Mouse (Mus musculus) ovary, adult 18-20 months (tissue): ENCODE results near the gene Tubg1.

Experiments
- DNase-seq: peaks from one replicate; pipeline ENCODE4 v3.0.0; 2022; ENCODE audit warnings: low spot score, mixed read lengths

The Tubg1 gene

DNA sequence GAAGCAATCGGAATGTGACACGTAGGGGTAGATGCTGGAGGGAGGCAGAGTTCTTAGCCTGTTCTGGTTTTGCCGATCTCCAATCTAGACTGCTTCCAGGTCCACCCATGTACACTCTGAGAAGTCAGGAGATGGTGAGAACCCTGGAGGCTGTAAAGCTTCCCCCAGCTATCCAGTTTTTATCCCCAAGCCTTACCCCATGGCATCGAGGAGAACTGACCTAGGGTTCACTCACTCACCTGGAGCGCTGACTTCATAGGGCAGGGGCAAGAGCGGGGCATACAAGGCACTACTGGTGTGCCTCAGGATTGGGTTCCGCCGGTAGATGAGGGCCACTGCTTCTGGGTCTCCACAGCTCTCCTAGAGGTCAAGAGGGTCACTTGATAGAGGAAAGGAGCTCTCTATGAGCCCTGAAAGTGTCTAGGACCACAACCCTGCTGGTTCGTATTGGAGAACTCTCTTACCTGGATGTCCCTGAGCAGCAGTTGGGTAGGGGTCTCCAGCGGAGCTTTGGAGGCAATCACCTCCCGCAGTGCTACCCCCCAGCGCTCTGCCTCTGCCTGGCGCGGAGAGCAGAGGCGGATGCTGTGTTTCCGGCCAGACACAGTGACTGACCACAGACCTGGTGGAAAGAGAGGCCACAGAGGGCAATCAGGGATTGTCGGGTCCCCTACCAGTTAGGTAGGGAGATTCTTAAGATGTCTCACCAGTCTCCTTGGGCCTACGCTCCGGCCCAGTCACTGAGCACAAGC lies 47.6 kb downstream of the Tubg1 start:
- no peak for DNase-seq

DNA sequence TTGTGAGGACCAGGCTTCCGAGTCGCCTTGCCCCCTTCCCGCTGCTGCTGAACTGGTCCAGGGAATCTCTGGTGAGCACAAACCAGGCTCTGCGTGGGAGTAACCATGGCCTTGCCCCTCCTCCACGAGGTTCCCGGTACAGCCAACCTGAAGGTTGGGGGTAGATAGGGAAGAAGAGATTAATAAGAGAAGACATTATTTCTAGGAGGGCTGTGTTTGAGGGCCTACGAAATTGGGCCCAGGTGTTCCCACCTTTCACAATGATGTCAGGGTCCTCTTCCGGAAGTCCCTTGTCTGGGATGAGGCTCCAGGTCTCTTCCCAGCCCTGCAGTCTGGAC lies 48.2 kb downstream of the Tubg1 start:
- no peak for DNase-seq

DNA sequence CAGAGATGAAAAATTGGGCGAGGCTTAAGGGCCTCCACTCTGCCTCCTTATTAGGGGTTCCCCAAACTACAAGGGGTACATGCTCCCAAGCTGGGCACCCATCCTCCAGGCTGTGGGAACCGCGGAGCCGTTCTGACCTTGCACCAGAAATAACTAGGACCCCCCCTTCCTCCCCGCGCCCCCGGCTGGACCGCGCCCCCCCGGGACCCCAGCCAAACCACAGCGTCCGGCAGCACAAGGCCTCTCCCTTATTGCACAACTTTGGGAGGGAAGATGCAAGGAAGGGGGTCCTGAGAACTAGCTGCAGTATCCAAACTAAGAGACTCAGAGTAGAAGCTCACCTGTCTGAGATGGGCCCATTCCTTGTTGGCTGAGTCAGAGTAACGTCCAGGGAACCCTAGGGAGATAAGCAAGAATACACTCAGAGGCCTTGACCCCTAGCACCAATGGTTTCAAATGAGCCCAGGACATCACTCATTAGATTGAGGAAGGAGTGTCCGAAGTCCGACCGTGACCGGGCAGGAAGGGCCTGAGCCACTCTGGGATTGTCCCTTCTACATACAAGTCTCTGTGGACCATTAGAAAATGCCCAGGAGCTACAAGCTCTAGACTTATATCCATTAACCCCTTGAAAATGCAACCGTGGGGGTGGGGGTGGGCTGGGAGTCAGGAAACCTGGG lies 48.7 kb downstream of the Tubg1 start:
- peak; percentile 73 for DNase-seq

- DNase-seq = no peak
Measured at GRCm38 (mm10) chr11:101169301-101170107, 49.8 kb downstream of the Tubg1 start.

DNA sequence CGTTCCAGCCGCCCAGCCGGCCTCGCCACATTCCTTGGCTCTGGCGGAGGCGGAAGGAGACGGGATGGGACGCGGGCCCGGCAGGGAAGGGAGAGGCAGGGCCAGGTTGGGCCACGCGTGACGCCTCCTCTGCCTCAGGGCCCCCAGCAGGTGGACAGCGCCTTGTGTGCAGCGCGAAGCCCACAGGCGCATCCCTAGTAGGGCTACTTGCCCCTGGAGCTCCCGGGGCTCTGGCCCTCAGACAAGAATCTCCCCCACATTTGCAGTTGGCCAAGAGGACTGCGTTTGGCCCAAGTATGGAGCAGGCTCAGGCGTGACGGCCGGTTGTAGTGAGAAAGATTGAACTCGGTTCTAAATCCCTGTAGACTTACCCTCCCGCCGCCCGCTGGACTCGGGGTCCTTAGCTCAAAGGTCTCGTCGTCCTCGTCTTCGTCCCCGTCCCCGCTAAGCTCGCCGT lies 50.6 kb downstream of the Tubg1 start, which contains the start of gene Cntnap1:
TSS of gene Cntnap1 (plus strand) at position 170 of the 457 bp plus-strand sequence.
- DNase-seq = peak; percentile 62

- DNase-seq = peak; percentile 97
Measured at GRCm38 (mm10) chr11:101170811-101171610, 51.3 kb downstream of the Tubg1 start, which contains the start of gene Plekhh3. Gene Plekhh3 (minus strand): TSS chr11:101171351.

DNA sequence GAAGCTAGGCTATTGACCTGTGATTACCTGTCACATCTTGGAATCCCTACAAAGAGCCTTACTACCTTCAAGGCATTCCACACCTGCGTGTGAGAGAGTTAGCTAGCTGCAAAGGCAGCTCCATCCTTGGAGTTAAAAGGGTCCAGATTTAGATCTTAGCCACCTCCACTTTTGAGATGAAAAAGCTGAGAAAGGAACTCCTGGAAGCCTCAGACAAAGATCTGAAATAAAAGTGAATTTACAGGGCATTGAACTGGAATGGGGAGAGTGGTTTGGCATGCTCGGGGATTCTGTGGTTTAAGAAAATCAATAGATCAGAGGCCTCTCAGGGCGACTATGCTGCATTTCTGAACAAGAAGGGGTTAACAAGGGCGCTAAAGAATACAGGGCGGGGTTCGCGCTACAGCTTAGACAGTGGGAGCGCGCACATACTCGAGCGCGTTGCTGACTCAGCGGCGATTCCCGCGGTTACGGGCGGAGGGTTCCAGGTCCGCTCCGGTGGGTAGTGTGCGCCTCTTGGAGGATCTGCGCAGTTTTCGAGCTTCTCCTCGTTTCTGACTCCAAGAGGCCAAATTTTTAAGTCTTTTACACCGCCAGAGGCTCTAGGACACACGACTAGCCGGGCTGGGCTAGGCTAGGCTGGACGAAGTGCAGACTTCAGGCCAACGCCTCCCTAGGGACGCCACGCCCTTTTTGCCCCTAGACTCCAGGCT lies 52.1 kb downstream of the Tubg1 start:
- DNase-seq = peak; percentile 67

DNA sequence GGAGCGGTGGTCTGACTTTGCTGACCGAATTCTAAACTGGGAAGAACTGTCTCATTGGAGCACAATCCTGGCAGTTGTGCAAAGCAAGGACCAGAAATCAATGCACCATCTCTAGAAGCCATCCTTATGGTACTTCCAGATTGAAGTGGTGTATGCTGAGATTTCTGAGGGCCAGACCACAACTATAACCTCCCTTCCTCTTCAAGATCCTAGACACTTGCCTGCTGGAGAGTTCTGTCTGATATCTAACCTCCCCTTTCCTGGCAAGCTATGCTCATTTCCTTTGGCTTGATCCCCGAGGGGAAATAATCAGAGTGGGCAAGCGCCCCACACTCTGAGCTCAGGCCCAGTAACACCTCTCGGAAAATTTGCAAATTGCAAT lies 52.7 kb downstream of the Tubg1 start:
- no peak for DNase-seq

DNA sequence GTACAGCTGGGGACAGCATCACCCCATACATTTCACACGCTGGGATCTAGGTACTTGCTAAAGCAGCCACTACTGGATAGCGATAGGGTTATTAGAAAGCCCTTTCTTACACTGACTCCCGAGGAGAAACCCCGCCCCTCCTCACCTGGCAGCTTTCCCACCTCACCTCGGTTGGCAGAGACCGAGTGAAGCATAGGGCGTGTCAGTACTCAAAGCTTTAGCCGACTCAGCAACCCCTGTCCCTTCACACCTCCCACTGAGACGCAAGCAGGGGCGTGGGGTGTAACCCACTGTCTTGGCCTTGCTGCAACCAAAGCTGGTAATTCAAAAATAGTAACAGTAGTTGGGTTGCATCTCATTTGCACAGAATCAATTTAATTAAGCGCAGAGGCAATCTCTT lies 53.4 kb downstream of the Tubg1 start:
- DNase-seq = no peak

DNA sequence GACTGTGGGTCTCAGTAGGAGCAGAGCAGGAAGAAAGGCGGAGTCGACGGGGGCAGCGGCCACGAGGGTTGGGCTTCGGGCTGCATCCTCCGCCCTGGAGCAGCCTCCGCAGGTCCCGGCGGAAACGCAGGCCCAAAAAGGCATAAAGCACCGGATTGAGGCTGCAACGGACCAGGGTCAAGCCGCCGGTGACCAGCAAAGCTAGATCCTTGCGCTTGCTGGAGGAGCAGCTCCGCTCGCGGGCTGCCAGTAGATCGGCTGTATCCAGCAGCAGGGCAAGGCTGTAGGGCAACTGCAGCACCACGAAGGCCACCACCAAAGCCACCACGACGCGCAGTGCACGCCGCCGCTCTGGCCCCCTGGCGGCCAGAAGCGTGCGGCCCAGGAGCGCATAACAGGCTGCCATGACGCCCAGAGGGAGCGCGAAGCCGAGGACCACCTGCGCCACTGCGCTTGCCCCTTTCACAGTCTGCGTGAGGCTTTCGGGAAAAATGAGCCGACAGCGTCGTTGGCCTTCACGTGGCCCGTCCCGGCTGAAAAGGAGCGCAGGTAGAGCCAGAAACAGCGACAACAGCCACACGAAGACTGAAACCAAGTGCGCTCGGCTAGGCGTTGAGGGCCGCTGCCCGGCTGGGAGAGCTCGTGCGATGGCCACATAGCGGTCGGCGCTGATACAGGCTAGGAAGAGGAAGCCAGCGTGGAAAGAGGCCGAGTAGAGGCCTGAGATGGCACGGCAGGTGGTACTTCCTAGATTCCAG lies 54.1 kb downstream of the Tubg1 start:
- DNase-seq = peak; percentile 76

- no peak for DNase-seq
Measured at GRCm38 (mm10) chr11:101174389-101174745, 54.6 kb downstream of the Tubg1 start.

- no peak for DNase-seq
Measured at GRCm38 (mm10) chr11:101174851-101175628, 55.3 kb downstream of the Tubg1 start, which contains the start of gene Ccr10. Gene Ccr10 (minus strand): TSS chr11:101175443.

- no peak for DNase-seq
Measured at GRCm38 (mm10) chr11:101175636-101176116, 55.9 kb downstream of the Tubg1 start.
